Mouse (Mus musculus) left cerebral cortex, adult 2 months (tissue): ENCODE data around the gene Xxylt1. TPM values are rescaled to one million over a fixed set of nuclear protein-coding genes. Genes with fewer than 3 reads are reported as not detected.
A peak's percentile ranks its signal among the peaks of the same experiment; 100 is the strongest.

Source experiments
- DNase-seq, 2 experiments: peaks; one replicate each; pipeline ENCODE4 v3.0.0; 2021 to 2022; ENCODE audit warnings: low spot score in 2 of 2, mixed read lengths in 1 of 2; ENCODE audit errors: extremely low spot score in 1 of 2
- H3K27ac ChIP-seq: fragments of 200-600 bp; 2 replicates; pipeline ENCODE4 v1.8.1; 2022
- H3K4me3 ChIP-seq: fragments of 200-600 bp; 2 replicates; pipeline ENCODE4 v1.8.1; 2022
- CTCF ChIP-seq: fragments of 200-600 bp; IDR thresholded peaks from 2 replicates; pipeline ENCODE4 v1.8.1; 2022; ENCODE audit warnings: antibody characterized with exemption, mild to moderate bottlenecking, moderate library complexity
- intact Hi-C: fragments of 180-260 bp; cut with DNase I; formaldehyde crosslinking; loops from one replicate; pipeline ENCODE4 v1.15.1; 2025
- total RNA-seq, 2 experiments: library from RNA; stranded (reverse); gene quantifications; 2 replicates each; pipeline ENCODE4 v1.2.3; 2021

Gene Xxylt1
- total RNA-seq, 2 experiments from 2014 or later, result 19.4 to 21.9 TPM

DNA sequence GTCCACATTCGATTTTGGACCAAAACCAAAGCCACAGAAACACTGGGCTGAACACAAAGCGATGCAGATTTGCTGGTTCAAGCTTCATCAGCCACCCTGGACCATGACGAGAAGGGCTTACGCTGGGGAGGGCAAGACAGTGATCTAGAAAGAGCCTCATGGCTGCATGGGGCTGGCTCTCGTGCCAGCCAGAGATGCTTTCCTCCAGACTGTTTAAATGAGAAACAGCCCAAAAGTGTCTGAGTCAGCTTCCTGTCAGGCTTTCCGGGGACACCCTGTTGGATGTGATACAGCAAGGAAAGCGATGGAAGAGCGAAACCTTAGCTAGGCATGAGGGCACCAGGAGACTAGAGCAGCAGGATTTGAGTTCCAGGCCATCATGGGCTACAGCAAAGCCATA is 4.8 kb downstream of the Xxylt1 start:
- Histone ChIP-seq H3K27ac (no peak overlapping the region), H3K4me3 (no peak overlapping the region)
- no peak for TF ChIP-seq CTCF
- intact Hi-C loops, result no loop called here
- DNase-seq, result no peak

DNA sequence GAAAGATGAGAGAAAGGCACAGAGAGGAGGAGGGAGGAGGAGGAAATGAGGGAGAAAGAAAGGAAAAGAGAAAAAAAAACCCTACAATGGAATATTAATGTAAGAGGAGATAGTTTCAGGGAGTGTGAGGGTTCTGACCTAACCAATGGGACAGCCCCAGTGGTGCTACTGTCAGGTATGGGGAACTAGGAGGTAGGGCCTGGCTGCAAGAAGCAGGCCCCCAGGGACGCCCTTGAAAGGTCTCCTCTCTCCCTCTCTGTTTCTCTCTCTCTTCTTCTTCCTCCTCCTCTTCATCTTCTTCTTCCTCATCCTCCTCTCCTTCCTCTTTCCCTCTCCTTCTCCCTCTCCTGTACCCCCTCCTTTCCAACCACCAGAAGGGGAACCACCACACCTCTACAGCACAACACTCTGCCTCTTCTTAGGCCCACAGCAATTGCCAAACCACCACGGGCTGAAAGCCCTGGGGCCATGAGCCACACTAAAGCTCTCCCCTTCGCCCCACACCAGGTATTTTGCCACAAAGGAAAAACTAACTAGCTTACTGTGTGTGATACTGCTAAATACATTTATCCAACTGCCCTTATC is 6.8 kb downstream of the Xxylt1 start:
- DNase-seq, result no peak
- TF ChIP-seq CTCF, result no peak
- no peak overlapping the region for H3K27ac ChIP-seq
- intact Hi-C loops, result loop anchor here (5.0 kb wide), 1 partner anchor 697 kb away; no protein-coding TSS in a partner anchor
- H3K4me3 ChIP-seq, result no peak overlapping the region

DNA sequence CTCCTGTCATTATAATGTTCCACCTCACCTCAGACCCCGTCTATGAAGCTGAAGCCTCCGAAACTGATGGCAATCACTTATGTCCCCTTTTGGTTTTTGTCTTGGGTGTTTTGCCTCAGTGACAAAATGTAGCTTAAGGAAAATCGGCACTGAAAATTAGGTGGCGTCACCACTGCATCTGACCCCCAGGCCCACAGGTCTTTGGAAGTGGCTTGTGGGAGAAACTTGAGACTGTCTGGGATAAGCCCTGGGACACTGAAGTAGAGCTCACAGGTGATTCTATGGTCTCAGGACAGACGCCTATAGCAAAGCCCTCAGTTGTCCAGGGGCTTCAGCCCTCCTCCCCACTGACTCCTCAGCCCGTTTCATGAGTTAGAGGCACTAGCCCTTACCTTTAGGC is 9.5 kb downstream of the Xxylt1 start:
- intact Hi-C loops, result loop anchor here (2.0 to 5.0 kb wide), 3 partner anchors 95 to 694 kb away; partner anchors contain the start of gene Lsg1
- no peak for DNase-seq
- Histone ChIP-seq H3K4me3 (no peak overlapping the region), H3K27ac (no peak overlapping the region)
- no peak for TF ChIP-seq CTCF

DNA sequence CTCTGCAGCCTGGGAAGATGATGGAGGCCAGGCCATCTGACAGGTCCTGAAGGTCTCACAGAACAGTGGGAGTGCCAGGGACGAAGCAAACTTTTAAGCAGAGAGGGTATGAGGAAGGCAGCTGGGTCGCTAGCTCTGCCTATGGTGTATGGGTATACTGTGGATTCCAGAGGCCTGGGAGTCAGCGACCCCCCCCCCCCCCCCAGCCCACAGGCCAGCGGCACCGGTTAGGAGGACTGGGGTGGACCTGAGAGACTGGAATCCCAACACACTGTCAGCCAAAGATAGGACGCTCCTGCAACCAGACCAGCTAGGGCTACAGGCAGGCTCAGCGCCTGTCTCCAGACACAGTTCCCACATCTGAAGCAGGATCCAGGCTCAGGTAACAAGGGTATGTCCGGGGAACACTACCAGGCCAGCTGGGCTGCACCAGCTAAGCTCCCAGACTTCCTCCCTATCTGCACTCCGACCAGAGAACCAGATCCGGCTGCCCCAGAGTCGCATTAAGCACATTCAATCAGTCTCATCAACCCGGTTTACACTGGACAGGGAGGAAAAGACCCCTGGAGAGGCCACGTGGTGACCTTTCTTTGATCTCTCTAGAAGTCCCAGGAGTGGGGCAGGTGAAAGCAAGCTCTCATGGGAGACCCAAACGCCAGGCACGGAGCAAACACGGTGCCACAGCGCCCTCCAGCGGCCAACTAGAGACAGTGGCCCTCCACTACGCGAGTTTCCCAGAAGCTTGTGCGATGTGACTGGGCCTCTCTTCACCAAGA is 10.7 kb downstream of the Xxylt1 start:
- peak overlapping the region; percentile 19; the same call in 1 of the 2 replicates for H3K4me3 ChIP-seq
- DNase-seq, result peak; percentile 78 to 87
- H3K27ac ChIP-seq, result no peak overlapping the region
- intact Hi-C loops, result loop anchor here (1.0 to 5.0 kb wide), 4 partner anchors 94 to 693 kb away; partner anchors contain the start of gene Lsg1
- TF ChIP-seq CTCF, result peak; percentile 98

- TF ChIP-seq CTCF, result no peak
- Histone ChIP-seq H3K27ac (peak overlapping the region; percentile 37), H3K4me3 (no peak overlapping the region)
- intact Hi-C loops, result loop anchor here (1.0 to 5.0 kb wide), 5 partner anchors 87 to 692 kb away; partner anchors contain the start of gene Lsg1
- no peak for DNase-seq
Measured at GRCm38 (mm10) chr16:31069211-31070166, 11.7 kb downstream of the Xxylt1 start.

DNA sequence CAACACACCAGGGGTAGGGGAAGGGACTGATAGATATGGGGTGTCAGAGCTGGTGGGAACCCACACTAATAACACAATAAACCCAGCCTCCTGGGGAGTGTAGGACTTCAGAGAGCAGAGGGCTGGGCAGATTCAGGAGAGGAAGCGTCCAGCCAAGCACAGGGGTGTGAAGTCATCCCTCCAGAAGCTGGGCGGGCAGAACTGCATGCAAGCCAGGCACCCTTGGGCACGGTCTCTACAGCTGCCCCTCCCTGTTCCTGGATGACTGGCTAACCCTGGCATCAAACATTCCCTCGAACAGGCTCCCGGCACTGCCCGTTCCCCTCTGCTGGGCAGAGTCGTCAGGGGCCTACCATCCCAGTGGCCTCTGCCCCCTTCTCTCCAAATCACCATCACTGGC is 13.0 kb downstream of the Xxylt1 start:
- H3K4me3 ChIP-seq, result no peak overlapping the region
- intact Hi-C loops, result loop anchor here (2.0 kb wide), 1 partner anchor 85 kb away; no protein-coding TSS in a partner anchor

GRCm38 (mm10) chr16:31066344-31067098 is 14.7 kb downstream of the Xxylt1 start:
- TF ChIP-seq CTCF, result no peak
- Histone ChIP-seq H3K4me3 (no peak overlapping the region), H3K27ac (peak overlapping the region; percentile 75)
- DNase-seq, result no peak
- intact Hi-C loops, result no loop called here

More for the DNA sequence above, 13.0 kb downstream of the Xxylt1 start:
- TF ChIP-seq CTCF, result no peak
- no peak overlapping the region for H3K27ac ChIP-seq
- DNase-seq, result no peak

GRCm38 (mm10) chr16:31064782-31065181 is 16.4 kb downstream of the Xxylt1 start:
- no peak for DNase-seq
- TF ChIP-seq CTCF, result no peak
- Histone ChIP-seq H3K4me3 (no peak overlapping the region), H3K27ac (no peak overlapping the region)
- intact Hi-C loops, result no loop called here

- no peak for TF ChIP-seq CTCF
- Histone ChIP-seq H3K27ac (no peak overlapping the region), H3K4me3 (no peak overlapping the region)
- intact Hi-C loops, result no loop called here
- DNase-seq, result no peak
Measured at GRCm38 (mm10) chr16:31062918-31063317, 18.3 kb downstream of the Xxylt1 start.

DNA sequence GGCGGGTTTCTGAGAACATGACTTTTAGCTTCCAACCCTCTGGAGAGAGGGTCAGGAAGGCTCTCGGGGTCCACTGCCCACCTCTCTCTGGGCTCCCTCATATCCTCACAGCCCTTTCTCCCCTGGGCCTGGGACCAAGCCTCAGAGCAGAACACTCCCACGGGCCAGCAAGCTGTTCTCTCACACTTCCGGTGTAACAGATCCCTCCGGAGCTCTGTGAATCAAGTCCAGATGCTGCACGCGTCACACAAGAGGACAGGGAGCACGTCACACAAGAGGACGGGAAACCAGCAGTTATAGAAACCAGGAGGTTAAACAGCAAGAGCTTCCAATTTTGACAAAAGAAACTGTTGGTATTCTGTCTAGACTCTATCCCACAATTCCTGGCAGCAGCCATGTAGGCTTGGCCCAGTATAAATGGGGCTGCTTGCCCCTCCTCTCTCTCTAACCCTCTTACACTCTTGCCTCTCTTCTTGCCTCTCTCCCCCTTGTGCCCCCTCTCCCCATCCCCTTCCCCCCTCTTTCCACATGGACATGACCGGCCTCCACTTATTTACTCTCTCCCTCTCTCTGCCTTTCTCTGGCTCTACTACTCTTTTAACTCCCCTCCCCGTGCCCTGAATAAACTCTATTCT is 19.9 kb downstream of the Xxylt1 start:
- intact Hi-C loops, result no loop called here
- TF ChIP-seq CTCF, result no peak
- H3K27ac ChIP-seq, result no peak overlapping the region
- DNase-seq, result no peak
- no peak overlapping the region for H3K4me3 ChIP-seq
